Mouse (Mus musculus) kidney, postnatal 0 days (tissue): ENCODE data around the gene Klrb1b. TPM values are rescaled to one million over a fixed set of nuclear protein-coding genes. Genes with fewer than 3 reads are reported as not detected.
"Not testable (repeated sequence)": the region's sequence is repeated elsewhere in the genome, so short reads cannot be mapped to it uniquely, and the experiment has no call there.

Experiments
- ATAC-seq: fragments of 200-750 bp; cut with Nextera tagmentation; replicated peaks from 2 replicates; pipeline ENCODE4 v1.8.0; 2017; ENCODE audit warnings: low read depth, moderate number of reproducible peaks, moderate TSS enrichment, moderate library complexity; ENCODE audit not compliant: low FRiP score
- DNase-seq: peaks from one replicate; pipeline ENCODE4 v3.0.0-alpha.2; 2016; ENCODE audit warnings: low spot score
- H3K27ac ChIP-seq: fragments of 300-500 bp; sonication (generic); 2 replicates; pipeline ENCODE4 v1.5.1; 2014; ENCODE audit warnings: mild to moderate bottlenecking
- H3K27me3 ChIP-seq: fragments of 300-500 bp; sonication (generic); 2 replicates; pipeline ENCODE4 v1.6.1; 2014; ENCODE audit warnings: low read length, mixed read lengths; ENCODE audit not compliant: insufficient read depth
- H3K36me3 ChIP-seq: fragments of 300-500 bp; sonication (generic); 2 replicates; pipeline ENCODE4 v1.6.1; 2014; ENCODE audit warnings: low read length, mixed read lengths; ENCODE audit not compliant: insufficient read depth
- H3K4me1 ChIP-seq: fragments of 300-500 bp; sonication (generic); replicated peaks from 2 replicates; pipeline ENCODE4 v1.6.1; 2014; ENCODE audit warnings: antibody characterized with exemption, low read length, mixed read lengths; ENCODE audit not compliant: insufficient read depth
- H3K4me2 ChIP-seq: fragments of 300-500 bp; sonication (generic); 2 replicates; pipeline ENCODE4 v1.6.1; 2014; ENCODE audit warnings: mild to moderate bottlenecking, low read length, moderate library complexity, mixed read lengths
- H3K4me3 ChIP-seq: fragments of 300-500 bp; sonication (generic); replicated peaks from 2 replicates; pipeline ENCODE4 v1.5.1; 2014; ENCODE audit warnings: low read depth, low read length
- H3K9ac ChIP-seq: fragments of 300-500 bp; sonication (generic); 2 replicates; pipeline ENCODE4 v1.6.1; 2014; ENCODE audit warnings: low read depth, low read length
- H3K9me3 ChIP-seq: fragments of 300-500 bp; sonication (generic); replicated peaks from 2 replicates; pipeline ENCODE4 v1.6.1; 2016; ENCODE audit warnings: low read length, inconsistent platforms, mixed read lengths
- CTCF ChIP-seq: IDR thresholded peaks from 2 replicates; pipeline ENCODE4 v1.5.1; 2016; ENCODE audit warnings: antibody characterized with exemption, low read depth, mild to moderate bottlenecking, moderate library complexity
- WGBS: fragments of 180-500 bp; shearing (Covaris S2); extraction: QIAGEN DNeasy Blood & Tissue Kit; methylation state at CpG from one replicate; pipeline ENCODE4 v1.1.7; 2014; 5-methylcytosine and 5-hydroxymethylcytosine counted together
- polyA plus RNA-seq: library from polyadenylated mRNA; unstranded; fragments of >200 nt; fragmentation: Nextera tagmentation; extraction: Ambion mirVana; gene quantifications from 2 replicates; pipeline ENCODE4 v1.2.1, GENCODE M21; 2015

The Klrb1b gene
- polyA plus RNA-seq, 1 experiment from 2014 or later, result not detected

- TF ChIP-seq CTCF, result no peak
- Histone ChIP-seq H3K9ac (no peak overlapping the region), H3K27me3 (no peaks in the 10 kb centered on the region), H3K4me3 (no peak overlapping the region), H3K27ac (no peak overlapping the region), H3K4me2 (no peak overlapping the region), H3K9me3 (no peaks in the 10 kb centered on the region), H3K4me1 (no peaks in the 10 kb centered on the region; the same call in 1 of the 2 replicates), H3K36me3 (no peaks in the 10 kb centered on the region)
- no peak for ATAC-seq
- WGBS, result 82% methylated on average over 12 of the region's 12 CpGs
- no peak for DNase-seq
Observed at GRCm38 (mm10) chr6:128797185-128797905, 28.8 kb downstream of the Klrb1b start.

- ATAC-seq, result no peak
- H3K4me3 ChIP-seq, result no peak overlapping the region
- no peak overlapping the region for H3K4me2 ChIP-seq
- H3K27ac ChIP-seq, result no peak overlapping the region
- no peaks in the 10 kb centered on the region for H3K36me3 ChIP-seq
- H3K4me1 ChIP-seq, result no peaks in the 10 kb centered on the region; the same call in 1 of the 2 replicates
- H3K27me3 ChIP-seq, result no peaks in the 10 kb centered on the region
- WGBS, result 67% methylated on average over 8 of the region's 8 CpGs
- no peaks in the 10 kb centered on the region for H3K9me3 ChIP-seq
- DNase-seq, result no peak
- no peak for TF ChIP-seq CTCF
- no peak overlapping the region for H3K9ac ChIP-seq
Observed at GRCm38 (mm10) chr6:128796321-128796955, 29.7 kb downstream of the Klrb1b start.

- ATAC-seq, result no peak
- TF ChIP-seq CTCF, result no peak
- Histone ChIP-seq H3K9ac (no peak overlapping the region), H3K27ac (no peak overlapping the region), H3K9me3 (no peaks in the 10 kb centered on the region), H3K4me1 (no peaks in the 10 kb centered on the region; the same call in 1 of the 2 replicates), H3K4me3 (no peak overlapping the region), H3K36me3 (no peaks in the 10 kb centered on the region), H3K27me3 (no peaks in the 10 kb centered on the region), H3K4me2 (no peak overlapping the region)
- WGBS, result 9% methylated on average over 6 of the region's 6 CpGs
- peak; percentile 50 for DNase-seq
Observed at GRCm38 (mm10) chr6:128793734-128794133, 32.4 kb downstream of the Klrb1b start.

- H3K36me3 ChIP-seq, H3K4me3 ChIP-seq, H3K9ac ChIP-seq, H3K9me3 ChIP-seq, H3K4me1 ChIP-seq, ATAC-seq, H3K27ac ChIP-seq, DNase-seq, H3K4me2 ChIP-seq, H3K27me3 ChIP-seq: not testable (repeated sequence)
- 76% methylated on average over 4 of the region's 4 CpGs for WGBS
Observed at GRCm38 (mm10) chr6:128790491-128790994, 35.6 kb downstream of the Klrb1b start.

- no peaks in the 10 kb centered on the region for H3K9me3 ChIP-seq
- H3K9ac ChIP-seq, result no peak within 1 kb of the TSS
- H3K27ac ChIP-seq, result no peak within 1 kb of the TSS
- no peaks in the 10 kb centered on the region for H3K36me3 ChIP-seq
- DNase-seq (no peak), ATAC-seq (no peak)
- WGBS, result 96% methylated on average over 2 of the region's 2 CpGs
- H3K4me2 ChIP-seq, result no peak within 1 kb of the TSS
- no peaks in the 10 kb centered on the region for H3K27me3 ChIP-seq
- no peaks in the 10 kb centered on the region; the same call in 1 of the 2 replicates for H3K4me1 ChIP-seq
- TF ChIP-seq CTCF, result no peak
- no peak within 1 kb of the TSS for H3K4me3 ChIP-seq
Observed at GRCm38 (mm10) chr6:128789115-128789514, 37.0 kb downstream of the Klrb1b start, which contains the start of gene Klrb1c. Gene Klrb1c, minus strand, starts transcription at chr6:128789215.

GRCm38 (mm10) chr6:128788517-128788916 lies 37.6 kb downstream of the Klrb1b start:
- TF ChIP-seq CTCF, result no peak
- Histone ChIP-seq H3K4me3 (no peak overlapping the region), H3K9me3 (no peaks in the 10 kb centered on the region), H3K27ac (no peak overlapping the region), H3K4me1 (no peaks in the 10 kb centered on the region; the same call in 1 of the 2 replicates), H3K4me2 (no peak overlapping the region), H3K27me3 (no peaks in the 10 kb centered on the region), H3K36me3 (no peaks in the 10 kb centered on the region), H3K9ac (no peak overlapping the region)
- ATAC-seq (no peak), DNase-seq (no peak)
- 78% methylated on average over 1 of the region's 1 CpGs for WGBS

GRCm38 (mm10) chr6:128786396-128786795 lies 39.7 kb downstream of the Klrb1b start:
- not testable (repeated sequence) for H3K4me1 ChIP-seq, H3K4me2 ChIP-seq, DNase-seq, H3K4me3 ChIP-seq, ATAC-seq, H3K9me3 ChIP-seq, H3K27ac ChIP-seq, H3K36me3 ChIP-seq, H3K27me3 ChIP-seq, H3K9ac ChIP-seq
- WGBS, result 97% methylated on average over 1 of the region's 1 CpGs
